Mouse (Mus musculus) small intestine, adult 2 months (tissue): ENCODE results near the gene Guca1b.

Source experiments
- CTCF ChIP-seq: fragments of 200-500 bp; IDR thresholded peaks from 2 replicates; pipeline ENCODE4 v1.5.1; 2012; ENCODE audit warnings: low read depth, mild to moderate bottlenecking, control low read depth, inconsistent platforms, low read length, moderate library complexity, mixed read lengths; ENCODE audit not compliant: insufficient replicate concordance, insufficient read length; ENCODE audit errors: extremely low read depth
- POLR2A ChIP-seq: fragments of 200-500 bp; IDR thresholded peaks from 2 replicates; pipeline ENCODE4 v1.6.1; 2012; ENCODE audit warnings: low read depth, mild to moderate bottlenecking, control low read depth, inconsistent platforms, low read length, moderate library complexity

GRCm38 (mm10) chr17:47436156-47436906 lies 51.1 kb downstream of the Guca1b start, which contains the start of gene AI661453:
- TF ChIP-seq CTCF (no peak), POLR2A (peak; percentile 92)
